In genomic region chr16:8767133-8768052, GRCm38 (mm10) we compare ENCODE assay signal across 20 mouse cellular contexts. TPM values are rescaled to one million over a fixed set of nuclear protein-coding genes. Genes with fewer than 3 reads are reported as not detected.
DNase-seq lines count a peak whose midpoint lies in the region; ATAC-seq and TF ChIP-seq lines count a peak whose summit lies in the region.
"Had no signal": no experiment of that assay in that cellular context is flagged by ENCODE, and none has a peak within 500 bp of the region (broad histone marks: within the 10 kb centered on the region; RNA-seq: fewer than 3 reads in every experiment).

No protein-coding gene starts in this region.

- peak; percentile 28 to 43 for DNase-seq in right cerebral cortex, adult 2 months (ENCODE audit: low spot score in 2 of 2)
- DNase-seq in right cerebral cortex, postnatal 14 days = no peak
- DNase-seq in liver, embryonic 13.5 days = peak; percentile 59
- peak; percentile 57 for DNase-seq in telencephalon, adult 2 months (ENCODE audit: low read depth, low spot score)
- no peak for DNase-seq in lung, adult 18-20 months
- DNase-seq in heart, embryonic 10.5 days (ENCODE audit: low spot score) = no peak
- DNase-seq in kidney, postnatal 25 days = no peak
- DNase-seq: adrenal gland, postnatal 14 days; cerebellum, postnatal 36 days; gastrocnemius, postnatal 25 days; kidney, adult 18-20 months; lung, postnatal 36 days; spleen, adult 18-20 months; thymus, postnatal 25 days had no signal

- peak overlapping the region; percentile 36; the same call in 1 of the 2 replicates for H3K27ac ChIP-seq in cortical plate, adult 2 months (ENCODE audit: insufficient read depth, low read length)
- H3K27ac ChIP-seq in liver, embryonic 13.5 days = peak overlapping the region; percentile 98
- no peak overlapping the region for H3K27ac ChIP-seq in heart, embryonic 10.5 days
- H3K27ac ChIP-seq: embryonic facial prominence, embryonic 13.5 days; hindbrain, embryonic 15.5 days had no signal

- H3K27me3 ChIP-seq in liver, embryonic 13.5 days = no peaks in the 10 kb centered on the region
- 0 out of 2 replicates have a peak, but pooled peaks cover 6% of the 10 kb centered on the region for H3K27me3 ChIP-seq in heart, embryonic 10.5 days (ENCODE audit: insufficient read depth, poor library complexity, severe bottlenecking)
- H3K27me3 ChIP-seq: CH12.LX; embryonic facial prominence, embryonic 13.5 days; hindbrain, embryonic 15.5 days had no signal

- H3K4me2 ChIP-seq in liver, embryonic 13.5 days = peak overlapping the region; percentile 66
- H3K4me2 ChIP-seq: embryonic facial prominence, embryonic 13.5 days; hindbrain, embryonic 15.5 days had no signal

- H3K4me3 ChIP-seq in cortical plate, adult 2 months (ENCODE audit: insufficient read depth, low read length) = no peak overlapping the region
- peak overlapping the region; percentile 30 for H3K4me3 ChIP-seq in liver, embryonic 13.5 days (replicated peaks)
- no peak overlapping the region for H3K4me3 ChIP-seq in heart, embryonic 10.5 days
- H3K4me3 ChIP-seq: embryonic facial prominence, embryonic 13.5 days; hindbrain, embryonic 15.5 days had no signal

- H3K36me3 ChIP-seq in liver, embryonic 13.5 days = no peaks in the 10 kb centered on the region
- no peaks in the 10 kb centered on the region for H3K36me3 ChIP-seq in heart, embryonic 10.5 days
- H3K36me3 ChIP-seq: embryonic facial prominence, embryonic 13.5 days; hindbrain, embryonic 15.5 days had no signal

- peak overlapping the region; percentile 75 for H3K9ac ChIP-seq in liver, embryonic 13.5 days
- H3K9ac ChIP-seq: embryonic facial prominence, embryonic 13.5 days; hindbrain, embryonic 15.5 days had no signal

- no peak for TF ChIP-seq CTCF in cortical plate, adult 2 months (IDR thresholded peaks at IDR 0.05; ENCODE audit: extremely low read depth, insufficient read depth, low read length)

- 50% methylated on average over 11 of the region's 11 CpGs for WGBS in liver, embryonic 13.5 days (ENCODE audit: insufficient replicate concordance)
- 86% methylated on average over 11 of the region's 11 CpGs for WGBS in heart, embryonic 10.5 days

- peak; percentile 83 for ATAC-seq in liver, embryonic 13.5 days (ENCODE audit: low read depth)
- ATAC-seq: forebrain, embryonic 16.5 days; midbrain, embryonic 16.5 days had no signal

- H3K4me1 ChIP-seq in cortical plate, adult 2 months (ENCODE audit: control insufficient read depth, insufficient read depth, low read length) = peaks cover 9% of the 10 kb centered on the region
- H3K4me1 ChIP-seq in liver, embryonic 13.5 days (replicated peaks) = peaks cover 82% of the 10 kb centered on the region
- peaks cover 17% of the 10 kb centered on the region for H3K4me1 ChIP-seq in heart, embryonic 10.5 days
- H3K4me1 ChIP-seq: embryonic facial prominence, embryonic 13.5 days; hindbrain, embryonic 15.5 days had no signal

- no peak for TF ChIP-seq POLR2A in cortical plate, adult 2 months (IDR thresholded peaks at IDR 0.05; ENCODE audit: extremely low read depth, insufficient read depth, low read length)

- H3K9me3 ChIP-seq in liver, embryonic 13.5 days (replicated peaks) = no peaks in the 10 kb centered on the region
- H3K9me3 ChIP-seq in heart, embryonic 10.5 days = no peaks in the 10 kb centered on the region
- H3K9me3 ChIP-seq: embryonic facial prominence, embryonic 13.5 days; hindbrain, embryonic 15.5 days had no signal

RNA-seq across cellular contexts. Expression of gene Usp7, which starts 24.7 kb away (rescaled TPM):
- 96.0 and 107 TPM in 2 replicates for polyA plus RNA-seq in cortical plate, adult 2 months (2012; rRNA removed)
- polyA plus RNA-seq in liver, embryonic 13.5 days (2015; fragmentation: Nextera tagmentation; extraction: Ambion mirVana) = 26.5 and 26.8 TPM in 2 replicates
- 16.8 and 24.3 TPM in 2 replicates for polyA plus RNA-seq in heart, embryonic 10.5 days (2016; fragmentation: Nextera tagmentation; extraction: Ambion mirVana)

Comparison
In these comparisons a context has a peak if more than half of its experiments do, and no peak if none do; other contexts are left out.
1. DNase-seq: peak in right cerebral cortex, adult 2 months (2 of 2), liver, embryonic 13.5 days (single experiment) and telencephalon, adult 2 months (single experiment); none in right cerebral cortex, postnatal 14 days (single experiment), lung, adult 18-20 months (0 of 2), heart, embryonic 10.5 days (single experiment) and kidney, postnatal 25 days (0 of 2).